Mouse (Mus musculus): ENCODE measurements at regions not wholly inside any gene's neighbourhood (a gene's known extent, or its start where the extent isn't known, plus 50 kb on each side); places are given as distances from the start of the nearest gene placed in this dataset.

DNA sequence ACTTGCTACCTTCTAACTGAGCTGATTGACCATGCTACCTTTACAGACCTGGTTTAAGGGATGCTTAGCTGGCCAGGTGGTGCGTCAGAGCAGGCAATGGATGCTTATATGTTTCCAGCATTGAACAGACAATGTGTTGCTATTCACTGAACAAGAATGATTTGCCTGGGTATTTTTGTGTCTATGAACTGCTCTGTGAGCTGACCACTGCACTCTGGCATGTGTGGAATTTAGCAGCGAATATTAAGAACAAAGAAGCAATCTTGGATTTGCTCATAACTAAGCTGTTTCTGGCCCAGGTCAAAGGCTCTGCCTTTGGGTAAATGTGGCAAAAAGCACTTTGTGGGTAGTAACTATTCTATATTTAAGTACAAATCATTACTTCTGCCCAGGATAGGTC lies 58.3 kb upstream of the Ccdc39 start:
- 81% methylated on average over 2 of the region's 2 CpGs for WGBS
- Histone ChIP-seq H3K9ac (no peak overlapping the region), H3K9me3 (replicated peaks) (no peaks in the 10 kb centered on the region), H3K4me3 (no peak overlapping the region), H3K27ac (no peak overlapping the region), H3K4me2 (no peak overlapping the region), H3K36me3 (ENCODE audit: poor library complexity, severe bottlenecking) (no peaks in the 10 kb centered on the region), H3K4me1 (peaks cover 28% of the 10 kb centered on the region), H3K27me3 (peaks cover 74% of the 10 kb centered on the region)
- no peak for ATAC-seq

DNA sequence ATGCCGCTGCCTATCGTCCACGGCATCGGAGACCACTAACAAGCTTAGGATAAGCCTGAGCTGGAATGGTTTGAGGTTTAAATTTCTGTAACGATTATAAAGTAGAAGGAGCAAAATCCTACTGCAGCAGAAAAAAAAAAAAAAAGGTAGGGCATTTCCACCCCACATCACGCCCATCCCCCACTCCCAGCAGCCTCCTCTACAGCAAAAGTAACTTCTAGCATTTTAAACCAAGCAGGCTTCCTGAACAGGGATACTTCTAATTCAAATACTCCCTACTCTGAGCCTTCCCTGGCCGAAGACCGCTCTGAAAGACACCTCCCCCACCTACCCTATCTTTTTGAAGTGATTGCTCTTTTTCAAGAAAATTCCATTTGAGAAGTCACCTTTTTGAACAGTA lies 59.2 kb upstream of the Ccdc39 start:
- Histone ChIP-seq H3K9ac (no peak overlapping the region), H3K27ac (no peak overlapping the region), H3K36me3 (ENCODE audit: poor library complexity, severe bottlenecking) (no peaks in the 10 kb centered on the region), H3K4me3 (no peak overlapping the region), H3K9me3 (replicated peaks) (no peaks in the 10 kb centered on the region), H3K4me1 (peaks cover 28% of the 10 kb centered on the region), H3K27me3 (peaks cover 76% of the 10 kb centered on the region), H3K4me2 (no peak overlapping the region)
- no peak for ATAC-seq
- 70% methylated on average over 8 of the region's 8 CpGs for WGBS

DNA sequence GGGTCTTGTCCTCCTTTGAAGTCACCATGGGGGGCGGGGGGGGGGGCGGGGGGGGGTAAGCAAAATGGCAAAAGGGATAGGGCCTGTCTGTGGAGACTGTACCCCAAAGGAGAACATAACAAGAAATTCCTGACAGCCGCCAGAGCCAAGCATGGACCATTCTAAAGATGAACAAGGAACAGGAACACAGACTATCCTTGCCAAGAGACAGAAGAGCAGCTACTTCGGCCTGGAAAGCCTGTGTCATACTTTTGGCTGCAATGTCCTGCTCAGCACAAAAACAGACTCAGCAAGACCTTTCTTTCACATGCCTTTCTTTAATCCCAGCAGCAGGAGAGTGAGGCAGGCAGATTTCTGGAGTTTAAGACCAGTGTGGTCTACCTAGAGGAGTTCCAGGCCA lies 59.7 kb upstream of the Ccdc39 start:
- Histone ChIP-seq H3K9me3 (replicated peaks) (no peaks in the 10 kb centered on the region), H3K27ac (no peak overlapping the region), H3K36me3 (ENCODE audit: poor library complexity, severe bottlenecking) (no peaks in the 10 kb centered on the region), H3K4me1 (peaks cover 28% of the 10 kb centered on the region), H3K27me3 (peaks cover 77% of the 10 kb centered on the region), H3K4me2 (no peak overlapping the region), H3K9ac (no peak overlapping the region), H3K4me3 (no peak overlapping the region)
- WGBS: 45% methylated on average over 4 of the region's 4 CpGs
- ATAC-seq: no peak

DNA sequence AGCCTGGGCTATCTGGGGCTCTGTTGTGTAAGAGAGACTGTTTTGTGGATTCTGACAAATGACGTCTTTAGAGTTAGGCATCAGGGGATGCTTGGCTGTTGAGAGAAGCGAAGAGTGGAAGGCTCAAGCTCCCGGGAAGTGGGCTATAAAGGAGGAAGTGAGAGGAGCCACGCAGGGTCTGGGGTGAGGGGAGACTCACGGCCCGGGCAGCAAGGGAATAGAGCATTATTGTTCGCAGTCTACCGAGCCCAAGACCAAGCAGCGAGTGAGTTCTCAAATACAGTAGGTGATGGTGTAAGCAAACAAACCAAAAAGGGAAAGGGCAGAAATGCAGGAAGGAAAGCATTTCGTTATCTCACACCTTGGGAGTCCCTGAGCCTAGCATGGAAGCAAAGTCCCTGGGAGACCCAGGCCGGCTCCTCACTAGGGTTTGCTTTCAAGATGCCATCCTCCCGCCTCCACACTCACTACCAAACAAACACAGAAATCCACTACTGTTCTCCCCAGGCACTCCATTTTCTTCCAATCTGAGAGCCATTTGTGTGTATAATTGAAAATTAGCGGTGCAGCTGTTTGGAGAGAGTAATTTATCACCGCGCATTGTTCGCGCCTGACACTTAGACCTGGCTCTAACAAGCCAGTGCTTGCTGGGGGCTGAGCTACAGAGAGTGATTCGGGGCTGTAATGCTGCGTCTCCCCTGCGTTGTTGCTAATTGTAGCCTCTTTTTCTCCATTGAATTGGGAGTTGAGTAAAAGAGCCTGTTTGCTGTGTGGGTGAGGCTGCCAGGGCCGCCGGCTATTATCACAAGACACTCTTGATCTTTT lies 61.0 kb upstream of the Ccdc39 start:
- H3K4me1 ChIP-seq: peaks cover 28% of the 10 kb centered on the region
- H3K9ac ChIP-seq: peak overlapping the region; percentile 6; the same call in 1 of the 2 replicates
- WGBS: 13% methylated on average over 22 of the region's 22 CpGs
- H3K36me3 ChIP-seq (ENCODE audit: poor library complexity, severe bottlenecking): no peaks in the 10 kb centered on the region
- H3K4me3 ChIP-seq: peak overlapping the region; percentile 20
- ATAC-seq: peak; percentile 95
- no peaks in the 10 kb centered on the region for H3K9me3 ChIP-seq (replicated peaks)
- peaks cover 76% of the 10 kb centered on the region for H3K27me3 ChIP-seq
- H3K27ac ChIP-seq: peak overlapping the region; percentile 67
- H3K4me2 ChIP-seq: peak overlapping the region; percentile 52

DNA sequence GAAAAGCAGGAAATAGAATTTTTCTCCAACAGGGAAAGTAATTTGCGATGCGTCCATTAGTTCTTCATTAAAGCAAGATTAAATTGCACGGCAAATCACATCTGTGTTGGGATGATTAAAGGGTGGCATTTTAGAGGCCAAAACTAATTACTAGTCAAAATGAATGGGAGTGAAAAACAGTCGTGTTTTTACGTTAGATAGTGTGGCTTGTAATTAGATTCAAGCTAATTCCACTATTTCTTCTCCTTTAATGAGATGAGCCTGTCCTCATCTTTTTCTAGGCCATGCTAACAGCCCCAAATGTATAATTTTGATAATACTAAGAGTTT lies 61.5 kb upstream of the Ccdc39 start:
- Histone ChIP-seq H3K9ac (peak overlapping the region; percentile 6; the same call in 1 of the 2 replicates), H3K4me1 (peaks cover 28% of the 10 kb centered on the region), H3K9me3 (replicated peaks) (no peaks in the 10 kb centered on the region), H3K27ac (peak overlapping the region; percentile 67), H3K4me2 (peak overlapping the region; percentile 52), H3K4me3 (peak overlapping the region; percentile 20), H3K36me3 (ENCODE audit: poor library complexity, severe bottlenecking) (no peaks in the 10 kb centered on the region), H3K27me3 (peaks cover 76% of the 10 kb centered on the region)
- WGBS: 4% methylated on average over 5 of the region's 5 CpGs
- no peak; the same call in 1 of the 2 replicates for ATAC-seq

DNA sequence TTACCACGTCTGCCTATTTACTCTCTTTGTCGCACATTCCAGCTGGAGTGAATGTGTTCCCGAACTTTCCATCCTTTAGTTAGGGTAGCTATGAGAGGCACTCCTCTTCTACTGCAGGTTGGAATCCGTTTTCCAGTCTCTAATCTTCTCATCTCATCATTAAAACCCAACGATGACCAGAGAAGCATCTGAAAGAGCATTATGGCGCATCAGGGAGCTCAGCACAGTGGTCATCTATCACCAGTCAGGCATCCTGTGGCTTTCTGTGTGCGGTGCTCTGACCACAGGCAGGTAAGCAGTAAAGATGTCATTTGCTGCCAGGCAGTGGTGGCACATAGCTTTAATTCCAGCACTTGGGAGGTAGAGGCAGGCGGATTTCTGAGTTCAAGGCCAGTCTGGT lies 63.0 kb upstream of the Ccdc39 start:
- Histone ChIP-seq H3K4me2 (no peak overlapping the region), H3K27me3 (peaks cover 77% of the 10 kb centered on the region), H3K27ac (no peak overlapping the region), H3K36me3 (ENCODE audit: poor library complexity, severe bottlenecking) (no peaks in the 10 kb centered on the region), H3K9ac (no peak overlapping the region), H3K9me3 (replicated peaks) (no peaks in the 10 kb centered on the region), H3K4me3 (no peak overlapping the region), H3K4me1 (peaks cover 28% of the 10 kb centered on the region)
- ATAC-seq: no peak
- WGBS: 86% methylated on average over 8 of the region's 8 CpGs

DNA sequence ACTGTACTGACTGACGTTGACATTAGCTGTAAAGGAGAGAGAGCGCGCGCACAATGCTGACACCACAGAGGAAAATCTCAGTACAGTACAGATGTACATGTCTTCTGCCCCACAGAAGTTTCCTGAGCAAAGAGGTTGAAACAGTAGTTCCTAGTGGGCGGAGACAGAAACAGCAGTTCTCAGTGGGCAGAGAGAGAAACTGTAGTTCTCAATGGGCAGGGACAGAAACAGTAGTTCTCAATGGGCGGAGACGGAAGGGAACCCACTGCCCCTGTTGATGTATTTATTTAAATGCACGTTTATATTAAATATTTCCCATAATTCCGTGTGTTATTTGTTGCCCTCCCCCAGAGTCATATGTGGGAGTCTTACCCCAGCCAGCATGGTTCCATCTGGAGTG lies 67.4 kb upstream of the Ccdc39 start:
- Histone ChIP-seq H3K4me1 (peaks cover 1% of the 10 kb centered on the region; the same call in 1 of the 2 replicates), H3K9me3 (replicated peaks) (0 out of 2 replicates have a peak, but pooled peaks cover 6% of the 10 kb centered on the region), H3K4me2 (no peak overlapping the region), H3K9ac (no peak overlapping the region), H3K27me3 (peaks cover 71% of the 10 kb centered on the region), H3K27ac (no peak overlapping the region), H3K4me3 (no peak overlapping the region), H3K36me3 (ENCODE audit: poor library complexity, severe bottlenecking) (no peaks in the 10 kb centered on the region)
- 88% methylated on average over 9 of the region's 9 CpGs for WGBS
- ATAC-seq: no peak

DNA sequence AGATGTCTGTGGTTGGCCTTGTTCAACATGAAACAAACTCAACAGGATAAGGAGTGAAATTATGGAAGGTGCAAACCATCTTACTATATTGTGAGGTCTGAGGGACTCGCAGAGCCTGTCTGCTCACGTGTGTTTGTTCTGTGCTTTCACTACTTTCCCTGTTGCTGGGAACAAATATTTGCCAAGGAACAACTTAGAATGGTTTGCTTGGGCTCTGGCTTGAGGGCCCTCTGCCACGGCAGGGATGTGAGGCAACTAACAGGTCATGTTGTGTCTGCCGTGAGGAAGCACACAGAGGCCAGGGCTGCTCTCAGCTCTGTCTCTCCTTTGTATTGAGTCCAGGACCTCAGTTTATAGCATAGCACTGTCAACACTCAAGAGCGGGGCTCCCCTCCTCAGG lies 69.4 kb upstream of the Ccdc39 start:
- no peaks in the 10 kb centered on the region for H3K36me3 ChIP-seq (ENCODE audit: poor library complexity, severe bottlenecking)
- no peak overlapping the region for H3K4me2 ChIP-seq
- H3K4me3 ChIP-seq: no peak overlapping the region
- 0 out of 2 replicates have a peak, but pooled peaks cover 6% of the 10 kb centered on the region for H3K9me3 ChIP-seq (replicated peaks)
- H3K27ac ChIP-seq: no peak overlapping the region
- H3K9ac ChIP-seq: no peak overlapping the region
- no peak for ATAC-seq
- 90% methylated on average over 5 of the region's 5 CpGs for WGBS
- peaks cover 57% of the 10 kb centered on the region for H3K27me3 ChIP-seq
- H3K4me1 ChIP-seq: no peaks in the 10 kb centered on the region

DNA sequence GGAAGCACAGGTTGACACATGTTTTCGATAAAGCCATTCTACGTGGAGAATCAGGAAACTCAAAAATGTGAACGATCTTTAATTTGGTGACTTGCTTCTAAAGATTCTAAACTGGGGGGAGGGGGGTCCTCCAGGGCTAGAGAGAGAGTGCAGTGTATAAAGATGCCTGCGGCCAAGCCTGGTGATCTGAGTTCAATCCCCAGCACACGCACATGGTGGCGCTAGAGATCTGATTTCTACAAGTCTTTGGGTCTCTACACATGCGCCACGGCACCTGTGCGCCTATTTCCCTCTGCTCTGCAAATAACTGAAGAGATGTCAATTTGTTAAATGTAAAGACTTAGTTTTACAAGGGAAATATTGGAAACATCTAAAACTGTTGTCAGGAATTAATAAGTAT lies 70.3 kb upstream of the Ccdc39 start:
- Histone ChIP-seq H3K4me1 (no peaks in the 10 kb centered on the region), H3K9ac (no peak overlapping the region), H3K36me3 (ENCODE audit: poor library complexity, severe bottlenecking) (no peaks in the 10 kb centered on the region), H3K27me3 (peaks cover 48% of the 10 kb centered on the region), H3K4me3 (no peak overlapping the region), H3K27ac (no peak overlapping the region), H3K9me3 (replicated peaks) (0 out of 2 replicates have a peak, but pooled peaks cover 6% of the 10 kb centered on the region), H3K4me2 (no peak overlapping the region)
- no peak for ATAC-seq
- WGBS: 69% methylated on average over 9 of the region's 9 CpGs

DNA sequence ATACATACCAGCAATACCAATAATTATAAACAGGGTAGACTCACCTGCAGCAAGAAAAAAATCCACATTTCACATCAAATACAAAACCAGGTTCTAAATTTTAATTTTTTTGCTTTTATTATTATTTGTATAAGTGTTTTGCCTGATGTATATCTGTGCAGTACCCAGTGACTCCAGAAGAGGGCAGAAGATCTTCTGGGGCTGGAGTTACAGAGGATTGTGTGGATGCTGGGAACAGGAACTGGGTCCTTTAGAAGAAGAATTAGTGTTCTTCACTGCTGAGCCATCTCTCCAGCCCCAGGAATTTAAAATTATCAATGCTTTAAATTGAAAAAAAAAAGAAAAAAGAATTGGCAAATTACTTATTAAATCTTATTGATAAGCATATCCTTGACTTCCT lies 71.7 kb upstream of the Ccdc39 start:
- Histone ChIP-seq H3K36me3 (ENCODE audit: poor library complexity, severe bottlenecking) (no peaks in the 10 kb centered on the region), H3K27me3 (peaks cover 40% of the 10 kb centered on the region), H3K9ac (no peak overlapping the region), H3K9me3 (replicated peaks) (0 out of 2 replicates have a peak, but pooled peaks cover 6% of the 10 kb centered on the region), H3K4me2 (no peak overlapping the region), H3K27ac (no peak overlapping the region), H3K4me1 (no peaks in the 10 kb centered on the region), H3K4me3 (no peak overlapping the region)
- no peak for ATAC-seq

DNA sequence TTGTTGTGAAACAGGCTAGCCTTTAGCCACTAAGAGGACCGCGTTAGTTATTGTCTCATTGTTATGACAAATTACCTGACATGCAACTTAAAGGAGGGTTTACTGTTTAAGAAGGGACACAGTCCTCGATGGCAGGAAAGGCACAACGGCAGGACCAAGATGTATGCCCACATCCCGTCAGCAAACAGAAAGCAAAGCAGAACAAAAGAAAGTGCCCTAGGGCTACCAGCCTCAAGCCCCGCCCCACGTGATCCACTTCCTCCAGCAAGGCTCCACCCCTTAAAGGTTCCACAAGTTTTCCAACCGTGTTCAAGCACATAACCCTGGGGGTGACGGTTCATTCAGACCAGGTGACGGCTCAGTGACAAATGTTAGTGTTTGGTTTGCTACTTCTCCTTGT lies 72.2 kb upstream of the Ccdc39 start:
- Histone ChIP-seq H3K9me3 (replicated peaks) (0 out of 2 replicates have a peak, but pooled peaks cover 6% of the 10 kb centered on the region), H3K9ac (no peak overlapping the region), H3K4me2 (no peak overlapping the region), H3K4me1 (no peaks in the 10 kb centered on the region), H3K27ac (no peak overlapping the region), H3K36me3 (ENCODE audit: poor library complexity, severe bottlenecking) (no peaks in the 10 kb centered on the region), H3K4me3 (no peak overlapping the region), H3K27me3 (peaks cover 34% of the 10 kb centered on the region)
- no peak for ATAC-seq
- WGBS: 87% methylated on average over 10 of the region's 10 CpGs

DNA sequence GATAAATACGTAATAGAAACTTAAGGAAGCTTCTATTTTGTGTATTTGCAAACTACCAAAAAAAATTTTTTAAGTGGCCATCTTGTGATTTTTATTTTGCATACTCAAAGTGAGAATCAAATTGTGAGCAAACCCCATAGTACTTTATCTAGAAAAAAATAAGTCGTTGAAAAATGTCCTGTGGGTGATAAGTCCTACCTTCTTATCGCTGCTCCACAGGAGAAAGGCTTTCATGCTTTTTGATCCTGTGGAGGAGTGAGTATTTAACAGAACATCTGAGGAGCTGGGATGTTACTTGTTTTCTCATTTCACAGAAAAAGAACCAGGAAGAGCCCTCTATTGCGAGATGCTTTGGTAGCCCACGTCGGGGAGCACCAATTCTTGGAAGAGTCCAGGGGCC lies 72.7 kb upstream of the Ccdc39 start:
- Histone ChIP-seq H3K36me3 (ENCODE audit: poor library complexity, severe bottlenecking) (no peaks in the 10 kb centered on the region), H3K4me3 (no peak overlapping the region), H3K4me1 (no peaks in the 10 kb centered on the region), H3K27me3 (peaks cover 29% of the 10 kb centered on the region), H3K4me2 (no peak overlapping the region), H3K9ac (no peak overlapping the region), H3K27ac (no peak overlapping the region), H3K9me3 (replicated peaks) (0 out of 2 replicates have a peak, but pooled peaks cover 6% of the 10 kb centered on the region)
- no peak for ATAC-seq
- WGBS: 95% methylated on average over 6 of the region's 6 CpGs

DNA sequence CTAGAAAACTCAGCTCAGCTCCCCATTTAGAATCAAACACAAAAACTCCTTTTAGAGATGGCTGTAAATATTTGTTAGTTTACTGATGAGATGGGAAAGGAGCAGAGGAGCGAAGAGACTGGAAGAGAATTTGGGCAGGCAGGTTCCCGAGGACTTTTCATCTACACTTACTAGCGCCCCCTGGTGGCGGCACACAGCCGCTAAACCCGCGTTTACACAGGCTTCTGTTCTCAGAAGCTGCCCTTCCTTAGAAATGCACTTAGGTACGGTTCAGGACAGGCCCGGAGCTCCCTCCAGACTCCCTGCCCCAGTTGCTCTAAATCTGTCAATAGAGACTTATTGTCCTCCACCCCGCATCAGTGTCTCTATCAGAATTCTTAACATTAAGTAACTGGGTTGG lies 74.7 kb upstream of the Ccdc39 start:
- ATAC-seq: peak; percentile 71; the same call in 1 of the 2 replicates
- H3K27ac ChIP-seq: no peak overlapping the region
- H3K9ac ChIP-seq: no peak overlapping the region
- H3K9me3 ChIP-seq (replicated peaks): 0 out of 2 replicates have a peak, but pooled peaks cover 6% of the 10 kb centered on the region
- H3K4me1 ChIP-seq: no peaks in the 10 kb centered on the region
- WGBS: 6% methylated on average over 10 of the region's 10 CpGs
- no peak overlapping the region for H3K4me3 ChIP-seq
- no peaks in the 10 kb centered on the region for H3K36me3 ChIP-seq (ENCODE audit: poor library complexity, severe bottlenecking)
- H3K27me3 ChIP-seq: peaks cover 11% of the 10 kb centered on the region
- no peak overlapping the region for H3K4me2 ChIP-seq

Measured in forebrain, embryonic 13.5 days (tissue).